28 mouse cellular contexts compared by ENCODE assay signal in genomic region chr3:101617007-101617406, GRCm38 (mm10). TPM values are rescaled to one million over a fixed set of nuclear protein-coding genes. Genes with fewer than 3 reads are reported as not detected.
DNase-seq lines count a peak whose midpoint lies in the region; ATAC-seq and TF ChIP-seq lines count a peak whose summit lies in the region.
"Had no signal": no experiment of that assay in that cellular context is flagged by ENCODE, and none has a peak within 500 bp of the region (broad histone marks: within the 10 kb centered on the region; RNA-seq: fewer than 3 reads in every experiment).

No protein-coding gene starts in this region.

- H3K36me3 ChIP-seq in kidney, postnatal 0 days (ENCODE audit: insufficient read depth, low read length), result no peaks in the 10 kb centered on the region
- no peaks in the 10 kb centered on the region for H3K36me3 ChIP-seq in kidney, embryonic 14.5 days (ENCODE audit: control insufficient read depth, insufficient read depth, low read length)
- no peaks in the 10 kb centered on the region for H3K36me3 ChIP-seq in midbrain, postnatal 0 days (ENCODE audit: insufficient read depth, low read length)
- no peaks in the 10 kb centered on the region for H3K36me3 ChIP-seq in midbrain, embryonic 14.5 days (ENCODE audit: control insufficient read depth, insufficient read depth, low read length)
- H3K36me3 ChIP-seq in hindbrain, postnatal 0 days (ENCODE audit: insufficient read depth, low read length), result no peaks in the 10 kb centered on the region
- H3K36me3 ChIP-seq: embryonic facial prominence, embryonic 12.5 days; heart, embryonic 15.5 days; hindbrain, embryonic 15.5 days; limb, embryonic 15.5 days; liver, embryonic 15.5 days; midbrain, embryonic 12.5 days; neural tube, embryonic 12.5 days had no signal

- H3K27me3 ChIP-seq in kidney, postnatal 0 days (ENCODE audit: insufficient read depth, low read length), result no peaks in the 10 kb centered on the region
- H3K27me3 ChIP-seq in kidney, embryonic 14.5 days (ENCODE audit: control insufficient read depth, insufficient read depth, low read length), result no peaks in the 10 kb centered on the region
- no peaks in the 10 kb centered on the region for H3K27me3 ChIP-seq in midbrain, postnatal 0 days (ENCODE audit: insufficient read depth, low read length)
- H3K27me3 ChIP-seq in midbrain, embryonic 14.5 days (ENCODE audit: control insufficient read depth, insufficient read depth, low read length), result no peaks in the 10 kb centered on the region
- no peaks in the 10 kb centered on the region for H3K27me3 ChIP-seq in hindbrain, postnatal 0 days (ENCODE audit: insufficient read depth, low read length)
- H3K27me3 ChIP-seq: embryonic facial prominence, embryonic 12.5 days; heart, embryonic 15.5 days; hindbrain, embryonic 15.5 days; limb, embryonic 15.5 days; liver, embryonic 15.5 days; neural tube, embryonic 12.5 days; Patski had no signal

- no peak overlapping the region for H3K27ac ChIP-seq in kidney, postnatal 0 days
- no peak overlapping the region for H3K27ac ChIP-seq in kidney, embryonic 14.5 days (ENCODE audit: low read depth, low read length)
- H3K27ac ChIP-seq in midbrain, postnatal 0 days (ENCODE audit: low read depth, low read length), result no peak overlapping the region
- no peak overlapping the region for H3K27ac ChIP-seq in midbrain, embryonic 14.5 days (replicated peaks; ENCODE audit: low read depth, low read length)
- H3K27ac ChIP-seq in hindbrain, postnatal 0 days, result no peak overlapping the region
- H3K27ac ChIP-seq: embryonic facial prominence, embryonic 12.5 days; heart, embryonic 15.5 days; hindbrain, embryonic 15.5 days; limb, embryonic 15.5 days; liver, embryonic 15.5 days; midbrain, embryonic 12.5 days; neural tube, embryonic 12.5 days had no signal

- 0 out of 2 replicates have a peak, but pooled peaks have one; percentile 28 for TF ChIP-seq CTCF in kidney, postnatal 0 days (IDR thresholded peaks at IDR 0.05; ENCODE audit: low read depth)
- TF ChIP-seq CTCF in midbrain, postnatal 0 days (IDR thresholded peaks at IDR 0.05), result peak; percentile 16; the same call in 1 of the 2 replicates
- TF ChIP-seq CTCF in hindbrain, postnatal 0 days (IDR thresholded peaks at IDR 0.05; ENCODE audit: low read depth), result no peak

- H3K9ac ChIP-seq in kidney, postnatal 0 days (ENCODE audit: low read depth, low read length), result no peak overlapping the region
- H3K9ac ChIP-seq in kidney, embryonic 14.5 days (ENCODE audit: low read depth, low read length), result no peak overlapping the region
- no peak overlapping the region for H3K9ac ChIP-seq in midbrain, postnatal 0 days (replicated peaks; ENCODE audit: low read length, poor library complexity, severe bottlenecking)
- no peak overlapping the region for H3K9ac ChIP-seq in midbrain, embryonic 14.5 days (replicated peaks; ENCODE audit: low read length)
- H3K9ac ChIP-seq in hindbrain, postnatal 0 days (replicated peaks; ENCODE audit: low read length), result no peak overlapping the region
- H3K9ac ChIP-seq: embryonic facial prominence, embryonic 12.5 days; forebrain, postnatal 0 days; heart, embryonic 15.5 days; hindbrain, embryonic 15.5 days; limb, embryonic 15.5 days; liver, embryonic 15.5 days; midbrain, embryonic 12.5 days; neural tube, embryonic 12.5 days had no signal

- no peak overlapping the region for H3K4me3 ChIP-seq in kidney, postnatal 0 days (replicated peaks; ENCODE audit: low read depth, low read length)
- no peak overlapping the region for H3K4me3 ChIP-seq in kidney, embryonic 14.5 days (ENCODE audit: low read length)
- H3K4me3 ChIP-seq in midbrain, postnatal 0 days (ENCODE audit: low read depth, low read length), result no peak overlapping the region
- H3K4me3 ChIP-seq in midbrain, embryonic 14.5 days (replicated peaks; ENCODE audit: low read depth, low read length), result no peak overlapping the region
- H3K4me3 ChIP-seq in hindbrain, postnatal 0 days (ENCODE audit: low read length), result no peak overlapping the region
- H3K4me3 ChIP-seq: embryonic facial prominence, embryonic 12.5 days; heart, embryonic 15.5 days; hindbrain, embryonic 15.5 days; limb, embryonic 15.5 days; liver, embryonic 15.5 days; midbrain, embryonic 12.5 days; neural tube, embryonic 12.5 days had no signal

- H3K4me1 ChIP-seq in kidney, postnatal 0 days (replicated peaks; ENCODE audit: insufficient read depth, low read length), result peaks cover 7% of the 10 kb centered on the region; the same call in 1 of the 2 replicates
- peaks cover 5% of the 10 kb centered on the region; the same call in 1 of the 2 replicates for H3K4me1 ChIP-seq in kidney, embryonic 14.5 days (ENCODE audit: control insufficient read depth, insufficient read depth, low read length)
- H3K4me1 ChIP-seq in midbrain, postnatal 0 days (ENCODE audit: insufficient read depth, low read length), result no peaks in the 10 kb centered on the region
- H3K4me1 ChIP-seq in midbrain, embryonic 14.5 days (ENCODE audit: control insufficient read depth, insufficient read depth, low read length), result no peaks in the 10 kb centered on the region
- no peaks in the 10 kb centered on the region for H3K4me1 ChIP-seq in hindbrain, postnatal 0 days (ENCODE audit: insufficient read depth, low read length)
- H3K4me1 ChIP-seq: liver, embryonic 15.5 days; midbrain, embryonic 12.5 days had no signal

- no peak overlapping the region for H3K4me2 ChIP-seq in kidney, postnatal 0 days (ENCODE audit: low read length)
- no peak overlapping the region for H3K4me2 ChIP-seq in kidney, embryonic 14.5 days (replicated peaks; ENCODE audit: low read depth, low read length)
- H3K4me2 ChIP-seq in midbrain, postnatal 0 days (ENCODE audit: low read depth, low read length, poor library complexity, severe bottlenecking), result no peak overlapping the region
- no peak overlapping the region for H3K4me2 ChIP-seq in midbrain, embryonic 14.5 days (ENCODE audit: low read length)
- no peak overlapping the region for H3K4me2 ChIP-seq in hindbrain, postnatal 0 days (ENCODE audit: low read depth, low read length)
- H3K4me2 ChIP-seq: embryonic facial prominence, embryonic 12.5 days; heart, embryonic 15.5 days; hindbrain, embryonic 15.5 days; limb, embryonic 15.5 days; liver, embryonic 15.5 days; midbrain, embryonic 12.5 days; neural tube, embryonic 12.5 days had no signal

- no peak for ATAC-seq in kidney, postnatal 0 days (replicated peaks; ENCODE audit: low FRiP score, low read depth)
- no peak for ATAC-seq in kidney, embryonic 14.5 days (ENCODE audit: low FRiP score, low TSS enrichment)
- no peak for ATAC-seq in midbrain, postnatal 0 days (ENCODE audit: low FRiP score)
- ATAC-seq in midbrain, embryonic 14.5 days (ENCODE audit: low FRiP score, low TSS enrichment), result no peak
- ATAC-seq in hindbrain, postnatal 0 days, result no peak
- ATAC-seq: forebrain, postnatal 0 days; Patski had no signal

- DNase-seq in kidney, postnatal 0 days (ENCODE audit: low spot score), result no peak
- no peak for DNase-seq in midbrain, postnatal 0 days (ENCODE audit: low spot score)
- DNase-seq in midbrain, embryonic 14.5 days, result no peak
- DNase-seq in adipocyte (ENCODE audit: low spot score), result peak; percentile 44
- DNase-seq in hindbrain, postnatal 0 days (ENCODE audit: low spot score), result no peak
- no peak for DNase-seq in thymus, postnatal 0 days (ENCODE audit: low spot score)
- DNase-seq: cerebellum, adult 2 months; cerebellum, postnatal 25 days; forebrain, postnatal 0 days; gastrocnemius, postnatal 36 days; heart, postnatal 36 days; kidney, adult 11 months; kidney, postnatal 36 days; layer of hippocampus, adult 9-11 months; left cerebral cortex, postnatal 4 days; retina, postnatal 1 day; right cerebral cortex, postnatal 25 days; spleen, adult 18-20 months; thymus, postnatal 25 days had no signal

- H3K9me3 ChIP-seq in kidney, postnatal 0 days (replicated peaks; ENCODE audit: low read length), result no peaks in the 10 kb centered on the region
- no peaks in the 10 kb centered on the region; the same call in 1 of the 2 replicates for H3K9me3 ChIP-seq in kidney, embryonic 14.5 days (ENCODE audit: control insufficient read depth, low read length)
- peaks cover 3% of the 10 kb centered on the region; the same call in 1 of the 2 replicates for H3K9me3 ChIP-seq in midbrain, postnatal 0 days (ENCODE audit: low read length)
- H3K9me3 ChIP-seq in midbrain, embryonic 14.5 days (ENCODE audit: control insufficient read depth, low read length), result no peaks in the 10 kb centered on the region
- no peaks in the 10 kb centered on the region for H3K9me3 ChIP-seq in hindbrain, postnatal 0 days (ENCODE audit: low read length)
- H3K9me3 ChIP-seq: embryonic facial prominence, embryonic 12.5 days; heart, embryonic 15.5 days; hindbrain, embryonic 15.5 days; limb, embryonic 15.5 days; liver, embryonic 15.5 days; midbrain, embryonic 12.5 days; neural tube, embryonic 12.5 days had no signal

RNA-seq across cellular contexts. Expression of gene Atp1a1, which starts 12.5 kb away (rescaled TPM):
- 731 and 809 TPM in 2 replicates for polyA plus RNA-seq in kidney, postnatal 0 days (2015; fragmentation: Nextera tagmentation; extraction: Ambion mirVana)
- polyA plus RNA-seq in kidney, embryonic 14.5 days (2014; fragmentation: Nextera tagmentation; extraction: Ambion mirVana), result 166 and 280 TPM in 2 replicates
- 211 and 235 TPM in 2 replicates for total RNA-seq in midbrain, postnatal 0 days (2014; rRNA removed)
- polyA plus RNA-seq in midbrain, postnatal 0 days (2015; fragmentation: Nextera tagmentation; extraction: Ambion mirVana), result 54.7 and 56.7 TPM in 2 replicates
- polyA plus RNA-seq in midbrain, embryonic 14.5 days (2014; fragmentation: Nextera tagmentation; extraction: Ambion mirVana), result 80.9 and 84.7 TPM in 2 replicates
- 244 and 264 TPM in 2 replicates for total RNA-seq in hindbrain, postnatal 0 days (2014; rRNA removed)
- 66.3 and 66.4 TPM in 2 replicates for polyA plus RNA-seq in hindbrain, postnatal 0 days (2015; fragmentation: Nextera tagmentation; extraction: Ambion mirVana)
- polyA plus RNA-seq in thymus, postnatal 0 days (2015; fragmentation: Nextera tagmentation; extraction: Ambion mirVana), result 106 and 112 TPM in 2 replicates
